Mouse (Mus musculus) CD4-positive, CD25-positive, alpha-beta regulatory T cell (primary cell): ENCODE data around the gene Arfip2. TPM values are rescaled to one million over a fixed set of nuclear protein-coding genes. Genes with fewer than 3 reads are reported as not detected.

Experiments
- polyA plus RNA-seq: library from polyadenylated mRNA; unstranded; fragments of 100-300 nt; shearing (Covaris generic); gene quantifications from one replicate; pipeline ENCODE4 v1.2.1, GENCODE M21; 2017

Gene Arfip2
- 22.9 TPM for polyA plus RNA-seq

DNA sequence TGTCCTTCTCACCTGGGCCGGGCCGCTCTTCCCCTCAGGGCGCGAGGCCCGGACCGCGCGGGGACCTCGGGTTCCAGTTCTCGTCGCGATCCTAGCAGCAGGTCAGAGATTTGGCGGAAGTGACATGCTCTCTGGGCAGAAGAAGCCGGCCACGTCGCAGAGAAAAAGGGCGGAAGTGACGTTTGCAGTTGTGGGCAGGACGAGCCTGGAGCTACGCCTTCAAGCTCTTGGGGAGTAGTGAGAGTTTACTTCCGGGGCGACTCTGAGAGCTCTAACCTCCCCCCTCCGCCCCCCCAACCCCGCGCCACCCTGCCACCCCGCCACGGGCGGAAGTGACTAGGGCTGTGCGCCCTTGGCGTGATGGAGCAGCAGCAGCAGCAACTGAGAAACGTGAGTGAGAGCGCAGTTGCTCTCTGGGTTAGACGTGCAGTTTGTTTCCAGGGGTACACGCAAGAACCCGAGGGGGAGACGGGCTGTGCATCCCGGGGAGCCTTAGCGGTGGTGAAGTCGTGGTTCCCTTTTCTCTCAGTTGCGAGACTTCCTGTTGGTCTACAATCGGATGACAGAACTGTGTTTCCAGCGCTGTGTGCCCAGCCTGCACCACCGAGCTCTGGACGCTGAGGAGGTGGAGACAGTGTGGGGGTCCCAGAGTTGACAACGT is at the start of gene Arfip2, which contains the start of gene Gm45799:
Arfip2 (minus strand) TSS at position 184 of the 661 bp plus-strand sequence.
Gm45799 (plus strand) TSS at position 320 of the 661 bp plus-strand sequence.

DNA sequence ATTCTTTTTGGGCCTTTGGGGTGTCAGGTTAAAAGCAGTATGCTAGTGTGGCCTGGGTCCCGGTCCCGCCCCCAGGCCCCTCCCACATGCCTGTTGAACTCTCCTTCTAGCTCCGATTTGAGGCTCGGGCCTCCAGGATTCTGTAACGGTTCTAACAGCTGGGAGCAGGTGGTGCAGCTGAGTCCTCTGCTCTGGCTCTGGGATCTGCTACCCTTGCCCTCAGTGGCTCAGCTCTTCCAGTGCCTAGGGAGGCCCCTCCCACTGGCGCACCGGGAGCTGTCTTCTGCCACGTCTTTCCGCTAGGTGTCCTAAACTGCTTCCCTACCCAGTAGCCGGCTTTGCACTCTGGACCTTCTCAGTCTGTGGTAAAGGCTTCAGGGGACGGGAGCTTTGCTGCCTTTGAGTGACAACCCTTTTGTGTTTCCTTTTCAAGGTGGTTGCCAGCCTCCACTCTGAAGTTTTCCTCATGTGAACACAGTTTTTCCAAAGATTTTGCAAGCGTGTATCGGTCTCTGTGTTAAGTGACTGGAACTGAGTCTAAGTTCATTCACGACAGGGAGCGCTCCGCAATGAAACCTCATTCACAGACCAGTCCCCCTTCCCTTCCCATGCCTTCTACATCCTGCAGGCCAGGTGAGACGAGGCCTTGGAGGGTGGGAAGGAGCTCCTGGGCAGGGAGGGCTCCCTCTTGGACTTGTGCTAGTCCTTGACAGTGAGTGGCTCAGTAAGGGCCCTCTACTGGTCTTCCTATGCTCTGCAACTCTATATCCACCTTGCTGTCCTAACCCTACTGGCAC is 10.6 kb upstream of the Arfip2 start, which contains the start of gene Dnhd1:
Dnhd1 (plus strand) TSS at position 189 of the 797 bp plus-strand sequence.

DNA sequence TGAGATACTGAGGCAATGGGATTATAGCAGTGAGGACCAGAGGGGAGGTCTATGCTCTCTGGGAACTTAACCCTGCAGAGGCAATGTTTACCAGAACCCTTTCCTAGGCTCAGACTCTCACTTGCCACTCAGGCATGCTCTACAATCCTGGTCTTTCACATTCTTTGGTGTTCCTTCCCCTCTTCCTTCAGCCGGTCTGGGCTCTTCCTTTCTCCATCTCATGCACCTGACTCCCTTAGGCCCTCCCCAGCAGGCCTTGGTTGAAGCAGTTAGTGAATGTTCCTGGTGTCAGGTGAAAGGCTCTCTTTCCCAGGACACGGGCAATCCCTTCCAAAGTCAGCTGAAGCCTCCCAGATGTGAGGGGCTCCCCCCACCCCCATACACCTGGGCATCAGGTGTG is 460 bp downstream of the Arfip2 start, which contains the start of gene Timm10b:
Timm10b (plus strand) TSS at position 301 of the 400 bp plus-strand sequence.

DNA sequence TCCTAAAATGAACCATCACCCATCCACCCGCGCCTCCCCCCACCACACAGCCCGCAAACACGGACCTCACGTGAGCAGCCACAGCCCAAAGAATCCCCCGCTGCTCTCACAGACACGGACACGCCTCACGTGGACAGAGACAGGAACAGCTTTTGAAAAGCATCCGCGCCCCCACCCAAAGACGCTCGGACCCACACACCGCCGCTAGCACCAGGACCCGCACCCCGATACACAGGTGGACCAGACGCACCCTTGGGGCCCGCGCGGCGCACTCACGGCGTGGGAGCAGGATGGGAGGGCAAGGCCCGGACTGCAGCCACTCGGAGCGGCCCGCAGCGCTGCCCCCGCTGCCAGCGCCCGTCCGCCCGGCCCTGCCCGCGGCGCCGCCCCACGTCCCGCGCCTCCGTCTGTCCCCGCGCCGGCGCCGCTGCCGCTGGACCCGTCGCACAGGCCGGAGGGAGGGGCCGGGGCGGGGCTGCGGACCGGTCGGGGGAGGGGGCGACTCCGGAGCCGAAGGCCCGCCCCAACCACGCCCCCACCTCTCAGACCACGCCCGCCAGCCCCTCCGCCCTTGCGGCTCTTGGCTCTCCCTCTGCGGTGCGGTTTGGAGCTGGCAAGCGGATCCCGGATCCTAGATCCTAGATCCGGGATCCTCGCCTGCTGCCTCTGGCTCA is 7.0 kb downstream of the Arfip2 start, which contains the start of gene Trim3:
Trim3 (minus strand) TSS at position 445 of the 674 bp plus-strand sequence.

Other genes with a start within 250 kb of the Arfip2 start
- gene Fam160a2, start 240.4 kb downstream of the Arfip2 start, polyA plus RNA-seq = 36.8 TPM
- not detected for gene Cnga4, start 235.8 kb downstream of the Arfip2 start, polyA plus RNA-seq
- not detected for gene Cckbr, start 214.7 kb downstream of the Arfip2 start, polyA plus RNA-seq
- gene Cavin3, start 158.1 kb downstream of the Arfip2 start, polyA plus RNA-seq = 0.12 TPM
- gene Smpd1, start 86.1 kb downstream of the Arfip2 start, polyA plus RNA-seq = 37.2 TPM
- 3.9 TPM for gene Apbb1, start 58.8 kb downstream of the Arfip2 start, polyA plus RNA-seq
- not detected for gene Hpx, start 40.3 kb downstream of the Arfip2 start, polyA plus RNA-seq
- gene Trim3, start 6.8 kb downstream of the Arfip2 start, polyA plus RNA-seq = 13.4 TPM
- gene Timm10b, start 360 bp downstream of the Arfip2 start, polyA plus RNA-seq = 209 TPM
- 11.6 TPM for gene Gm45799, start 136 bp upstream of the Arfip2 start, polyA plus RNA-seq
- gene Dnhd1, start 10.4 kb upstream of the Arfip2 start, polyA plus RNA-seq = 2.3 TPM
- gene Ilk, start 96.2 kb upstream of the Arfip2 start, polyA plus RNA-seq = 257 TPM
- gene Rrp8, start 97.0 kb upstream of the Arfip2 start, polyA plus RNA-seq = 39.5 TPM
- 355 TPM for gene Taf10, start 103.9 kb upstream of the Arfip2 start, polyA plus RNA-seq
- gene Tpp1, start 111.8 kb upstream of the Arfip2 start, polyA plus RNA-seq = 117 TPM
- 0.08 TPM for gene Dchs1, start 147.2 kb upstream of the Arfip2 start, polyA plus RNA-seq
- gene Mrpl17, start 170.7 kb upstream of the Arfip2 start, polyA plus RNA-seq = 137 TPM